Mouse (Mus musculus) midbrain, embryonic 12.5 days (tissue): ENCODE measurements around the gene 4930435E12Rik. TPM values are rescaled to one million over a fixed set of nuclear protein-coding genes. Genes with fewer than 3 reads are reported as not detected.

ENCODE experiments used
- ATAC-seq: fragments of 200-750 bp; cut with Nextera tagmentation; 2 replicates; pipeline ENCODE4 v1.8.0; 2017; ENCODE audit warnings: low read depth, moderate TSS enrichment, moderate library complexity; ENCODE audit not compliant: low FRiP score
- H3K27ac ChIP-seq: fragments of 300-500 bp; sonication (generic); replicated peaks from 2 replicates; pipeline ENCODE4 v1.5.1; 2016; ENCODE audit warnings: mild to moderate bottlenecking
- H3K27me3 ChIP-seq: fragments of 300-500 bp; sonication (generic); 2 replicates; pipeline ENCODE4 v1.6.1; 2016; ENCODE audit warnings: mild to moderate bottlenecking
- H3K36me3 ChIP-seq: fragments of 300-500 bp; sonication (generic); 2 replicates; pipeline ENCODE4 v1.6.1; 2016
- H3K4me1 ChIP-seq: fragments of 300-500 bp; sonication (generic); 2 replicates; pipeline ENCODE4 v1.6.1; 2016
- H3K4me2 ChIP-seq: fragments of 300-500 bp; sonication (generic); replicated peaks from 2 replicates; pipeline ENCODE4 v1.6.1; 2016; ENCODE audit warnings: mild to moderate bottlenecking, moderate library complexity
- H3K4me3 ChIP-seq: fragments of 300-500 bp; sonication (generic); 2 replicates; pipeline ENCODE4 v1.5.1; 2016; ENCODE audit warnings: mild to moderate bottlenecking
- H3K9ac ChIP-seq: fragments of 300-500 bp; sonication (generic); replicated peaks from 2 replicates; pipeline ENCODE4 v1.6.1; 2016; ENCODE audit warnings: mild to moderate bottlenecking, moderate library complexity
- H3K9me3 ChIP-seq: fragments of 300-500 bp; sonication (generic); 2 replicates; pipeline ENCODE4 v1.6.1; 2016; ENCODE audit warnings: mild to moderate bottlenecking
- WGBS: fragments of 180-500 bp; shearing (Covaris S2); methylation state at CpG from one replicate; pipeline ENCODE4 v1.1.7; 2016; 5-methylcytosine and 5-hydroxymethylcytosine counted together
- polyA plus RNA-seq: library from polyadenylated mRNA; unstranded; fragments of >200 nt; fragmentation: Nextera tagmentation; extraction: Ambion mirVana; gene quantifications from 2 replicates; pipeline ENCODE4 v1.2.1, GENCODE M21; 2016

The 4930435E12Rik gene
- polyA plus RNA-seq, 1 experiment from 2014 or later, result not detected

DNA sequence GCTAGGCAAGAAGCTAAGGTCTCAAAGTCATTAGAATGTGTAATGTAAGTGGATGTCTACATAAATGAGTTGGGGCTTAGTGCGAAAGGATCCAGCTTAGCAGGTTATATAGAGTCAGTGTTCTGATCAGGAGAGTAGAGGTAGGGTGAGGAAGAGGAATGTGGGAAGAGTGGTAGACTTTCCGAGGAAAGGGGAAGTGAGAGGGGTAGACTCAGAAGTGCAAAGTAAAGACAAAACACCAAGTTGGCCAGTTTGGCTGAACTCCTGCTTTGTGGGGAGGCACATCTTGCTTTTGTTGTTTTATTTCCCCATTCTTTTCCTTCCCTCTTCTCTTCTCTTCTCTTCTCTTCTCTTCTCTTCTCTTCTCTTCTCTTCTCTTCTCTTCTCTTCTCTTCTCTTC lies 39.5 kb downstream of the 4930435E12Rik start:
- H3K4me3 ChIP-seq, result no peak overlapping the region
- H3K36me3 ChIP-seq, result no peaks in the 10 kb centered on the region
- no peaks in the 10 kb centered on the region for H3K4me1 ChIP-seq
- no peak for ATAC-seq
- no peaks in the 10 kb centered on the region for H3K27me3 ChIP-seq
- H3K9me3 ChIP-seq, result no peaks in the 10 kb centered on the region
- 87% methylated on average over 2 of the region's 2 CpGs for WGBS
- no peak overlapping the region for H3K9ac ChIP-seq
- H3K4me2 ChIP-seq, result no peak overlapping the region
- H3K27ac ChIP-seq, result no peak overlapping the region

GRCm38 (mm10) chr16:38785301-38785700 lies 43.2 kb downstream of the 4930435E12Rik start:
- ATAC-seq, result no peak
- Histone ChIP-seq H3K4me1 (no peaks in the 10 kb centered on the region), H3K36me3 (no peaks in the 10 kb centered on the region), H3K4me3 (no peak overlapping the region), H3K27ac (no peak overlapping the region), H3K27me3 (no peaks in the 10 kb centered on the region), H3K9me3 (no peaks in the 10 kb centered on the region), H3K4me2 (no peak overlapping the region), H3K9ac (no peak overlapping the region)
- WGBS, result 84% methylated on average over 7 of the region's 7 CpGs

GRCm38 (mm10) chr16:38782524-38783067 lies 46.0 kb downstream of the 4930435E12Rik start:
- H3K4me1 ChIP-seq, result no peaks in the 10 kb centered on the region
- 69% methylated on average over 2 of the region's 2 CpGs for WGBS
- H3K9me3 ChIP-seq, result no peaks in the 10 kb centered on the region
- H3K4me3 ChIP-seq, result no peak overlapping the region
- no peaks in the 10 kb centered on the region for H3K27me3 ChIP-seq
- no peak for ATAC-seq
- no peaks in the 10 kb centered on the region for H3K36me3 ChIP-seq
- H3K4me2 ChIP-seq, result no peak overlapping the region
- no peak overlapping the region for H3K9ac ChIP-seq
- H3K27ac ChIP-seq, result no peak overlapping the region

GRCm38 (mm10) chr16:38781946-38782345 lies 46.6 kb downstream of the 4930435E12Rik start:
- no peaks in the 10 kb centered on the region for H3K27me3 ChIP-seq
- H3K9ac ChIP-seq, result no peak overlapping the region
- no peak overlapping the region for H3K4me3 ChIP-seq
- no peak overlapping the region for H3K4me2 ChIP-seq
- no peaks in the 10 kb centered on the region for H3K4me1 ChIP-seq
- H3K27ac ChIP-seq, result no peak overlapping the region
- no peak for ATAC-seq
- H3K36me3 ChIP-seq, result no peaks in the 10 kb centered on the region
- WGBS, result 69% methylated on average over 2 of the region's 2 CpGs
- no peaks in the 10 kb centered on the region for H3K9me3 ChIP-seq

DNA sequence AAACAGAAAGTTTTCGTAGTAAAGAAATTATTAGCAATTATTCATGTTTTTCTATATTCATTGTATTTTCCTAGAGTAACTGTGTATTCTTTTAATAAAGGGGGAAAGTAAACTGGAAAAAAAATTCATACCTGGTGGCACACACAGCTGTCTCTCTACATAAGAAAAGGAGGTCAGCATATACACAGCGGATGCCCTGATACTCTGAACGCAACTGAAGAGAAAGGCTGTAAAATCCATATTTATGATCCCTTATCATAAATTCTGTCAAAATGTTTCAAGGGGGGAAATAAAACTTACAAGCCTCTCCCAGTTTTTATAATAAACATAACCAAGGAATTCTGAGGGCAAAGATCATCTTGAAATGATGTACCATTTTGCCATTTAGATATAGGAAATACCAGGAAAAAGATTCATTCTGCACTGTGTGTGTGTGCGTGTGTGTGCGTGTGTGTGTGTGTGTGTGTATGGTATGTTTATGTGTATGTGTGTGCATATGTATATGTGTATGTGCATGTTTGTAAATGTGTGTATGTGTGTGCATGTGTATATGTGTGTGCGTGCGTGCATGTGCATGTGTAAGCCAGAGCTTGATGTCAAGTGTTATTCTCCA lies 47.5 kb downstream of the 4930435E12Rik start:
- ATAC-seq, result no peak
- no peaks in the 10 kb centered on the region for H3K4me1 ChIP-seq
- no peak overlapping the region for H3K9ac ChIP-seq
- H3K4me2 ChIP-seq, result no peak overlapping the region
- H3K9me3 ChIP-seq, result no peaks in the 10 kb centered on the region
- no peaks in the 10 kb centered on the region for H3K36me3 ChIP-seq
- 93% methylated on average over 7 of the region's 7 CpGs for WGBS
- H3K27ac ChIP-seq, result no peak overlapping the region
- no peak overlapping the region for H3K4me3 ChIP-seq
- no peaks in the 10 kb centered on the region for H3K27me3 ChIP-seq

DNA sequence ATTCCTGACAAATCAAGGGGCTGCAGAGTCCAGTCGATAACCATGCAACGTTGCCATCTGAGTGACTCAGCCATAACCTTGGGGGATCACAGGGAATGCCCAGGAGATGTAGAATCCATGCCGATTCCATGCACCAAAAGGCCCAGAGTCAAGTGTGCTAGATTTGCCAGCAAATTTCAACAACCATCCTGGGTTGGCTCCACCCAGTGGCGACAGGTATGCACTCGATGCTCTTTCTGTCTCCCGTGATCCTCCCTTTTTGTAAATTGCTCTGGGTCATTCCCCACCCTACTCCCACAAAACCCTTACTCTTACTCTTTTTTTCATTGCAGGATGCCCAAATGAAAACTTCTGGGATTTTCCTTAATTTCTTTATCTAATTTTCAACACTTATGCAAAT lies 52.2 kb downstream of the 4930435E12Rik start:
- Histone ChIP-seq H3K27ac (no peak overlapping the region), H3K36me3 (no peaks in the 10 kb centered on the region), H3K4me2 (no peak overlapping the region), H3K4me1 (peaks cover 4% of the 10 kb centered on the region; the same call in 1 of the 2 replicates), H3K9ac (no peak overlapping the region), H3K4me3 (no peak overlapping the region), H3K9me3 (no peaks in the 10 kb centered on the region), H3K27me3 (no peaks in the 10 kb centered on the region)
- ATAC-seq, result no peak
- WGBS, result 57% methylated on average over 6 of the region's 6 CpGs

DNA sequence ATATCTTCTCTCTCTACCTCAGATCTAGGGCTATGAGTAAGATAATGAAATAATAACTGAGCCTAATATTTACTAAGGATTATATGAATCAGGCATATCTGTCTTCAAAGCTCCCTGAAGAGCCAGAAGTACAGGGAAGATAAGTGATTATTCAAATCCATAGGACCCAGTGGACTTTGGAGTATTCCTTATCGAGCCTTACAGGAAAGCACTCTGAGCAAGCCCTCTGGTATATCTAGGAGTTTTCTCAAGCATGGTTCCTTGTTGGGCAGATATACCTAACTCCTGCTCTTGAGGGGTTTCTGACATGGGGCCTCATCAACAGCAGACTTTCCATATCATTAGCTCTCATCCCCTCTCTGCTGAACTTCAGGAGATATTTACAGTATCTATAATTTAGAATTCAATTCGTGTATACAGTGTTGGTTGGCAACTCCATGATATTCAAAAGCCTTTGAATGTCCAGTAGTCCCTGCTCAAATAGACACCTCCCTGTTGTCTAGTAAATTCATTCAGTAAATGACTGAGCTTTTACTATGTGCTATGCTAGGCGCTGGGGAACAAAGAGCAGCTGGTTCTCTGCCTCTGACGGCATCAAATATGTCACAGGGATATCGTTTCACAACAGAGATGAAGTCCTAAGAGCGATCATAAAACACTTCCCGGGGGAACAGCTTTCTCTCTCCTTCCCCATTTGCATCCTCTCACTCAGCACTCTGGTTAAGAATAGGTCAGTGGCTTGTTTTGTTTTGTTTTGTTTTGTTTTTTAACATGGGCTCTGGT lies 53.4 kb downstream of the 4930435E12Rik start:
- no peak overlapping the region for H3K27ac ChIP-seq
- ATAC-seq, result no peak
- H3K9ac ChIP-seq, result no peak overlapping the region
- H3K27me3 ChIP-seq, result no peaks in the 10 kb centered on the region
- H3K36me3 ChIP-seq, result no peaks in the 10 kb centered on the region
- H3K4me3 ChIP-seq, result no peak overlapping the region
- no peak overlapping the region for H3K4me2 ChIP-seq
- peaks cover 4% of the 10 kb centered on the region; the same call in 1 of the 2 replicates for H3K4me1 ChIP-seq
- H3K9me3 ChIP-seq, result no peaks in the 10 kb centered on the region
- 78% methylated on average over 7 of the region's 7 CpGs for WGBS

DNA sequence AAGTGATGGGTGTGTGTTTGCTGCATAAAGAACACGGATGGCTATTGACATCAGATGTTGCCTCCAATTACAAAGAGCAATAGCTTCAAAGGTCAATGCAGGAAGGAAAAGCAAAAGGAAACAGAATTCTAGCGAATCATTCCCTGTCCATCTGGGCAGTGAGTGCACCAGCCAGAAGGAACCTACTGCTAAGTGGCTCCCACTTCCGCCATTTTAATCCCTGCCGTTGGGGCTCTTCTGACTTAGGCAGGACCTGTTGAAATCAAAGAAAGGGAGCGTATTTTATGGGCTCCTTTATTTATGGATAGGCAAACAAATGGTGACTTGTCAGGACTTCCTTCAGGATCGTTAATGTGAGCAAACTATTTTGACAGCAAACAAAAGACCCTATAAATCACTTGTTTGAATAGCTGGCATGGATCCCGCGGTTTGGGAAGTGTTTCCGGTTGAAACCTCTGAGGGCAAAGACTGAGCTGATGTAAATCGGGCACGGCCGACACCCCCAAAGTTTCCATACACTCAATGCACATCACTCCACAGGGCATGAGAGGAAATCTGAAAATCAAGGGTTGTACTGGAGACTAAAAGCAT lies 55.5 kb downstream of the 4930435E12Rik start:
- no peak overlapping the region for H3K4me3 ChIP-seq
- no peaks in the 10 kb centered on the region for H3K27me3 ChIP-seq
- ATAC-seq, result no peak
- WGBS, result 82% methylated on average over 12 of the region's 12 CpGs
- H3K36me3 ChIP-seq, result peaks cover 8% of the 10 kb centered on the region; the same call in 1 of the 2 replicates
- no peaks in the 10 kb centered on the region for H3K9me3 ChIP-seq
- peaks cover 4% of the 10 kb centered on the region; the same call in 1 of the 2 replicates for H3K4me1 ChIP-seq
- H3K27ac ChIP-seq, result no peak overlapping the region
- no peak overlapping the region for H3K9ac ChIP-seq
- no peak overlapping the region for H3K4me2 ChIP-seq

DNA sequence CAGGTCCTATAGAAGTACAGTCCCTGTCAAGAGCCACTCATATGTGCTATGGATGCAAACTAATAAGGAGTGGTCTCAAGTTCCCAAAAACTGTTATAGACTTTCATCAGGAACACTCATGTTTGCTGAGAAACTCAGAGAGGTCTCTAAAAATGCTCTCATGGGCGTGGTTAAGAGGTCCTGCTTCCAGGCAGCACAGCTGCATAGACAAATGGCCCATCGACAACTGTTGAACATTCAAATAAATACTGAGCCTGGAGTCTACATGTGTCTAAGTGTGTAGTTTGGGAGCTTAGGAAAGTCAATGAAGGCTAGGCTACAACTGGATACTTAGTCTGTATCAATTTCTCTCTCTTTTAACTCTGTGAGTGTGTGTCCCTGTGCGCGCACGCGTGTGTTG lies 57.4 kb downstream of the 4930435E12Rik start:
- Histone ChIP-seq H3K36me3 (peaks cover 8% of the 10 kb centered on the region; the same call in 1 of the 2 replicates), H3K9ac (no peak overlapping the region), H3K4me3 (no peak overlapping the region), H3K4me2 (no peak overlapping the region), H3K27me3 (no peaks in the 10 kb centered on the region), H3K27ac (no peak overlapping the region), H3K9me3 (no peaks in the 10 kb centered on the region), H3K4me1 (peaks cover 4% of the 10 kb centered on the region; the same call in 1 of the 2 replicates)
- WGBS, result 95% methylated on average over 6 of the region's 6 CpGs
- ATAC-seq, result no peak

GRCm38 (mm10) chr16:38769529-38769928 lies 59.0 kb downstream of the 4930435E12Rik start:
- Histone ChIP-seq H3K9ac (no peak overlapping the region), H3K4me3 (no peak overlapping the region), H3K4me2 (no peak overlapping the region), H3K27me3 (no peaks in the 10 kb centered on the region), H3K4me1 (peaks cover 4% of the 10 kb centered on the region; the same call in 1 of the 2 replicates), H3K9me3 (no peaks in the 10 kb centered on the region), H3K36me3 (peaks cover 8% of the 10 kb centered on the region; the same call in 1 of the 2 replicates), H3K27ac (no peak overlapping the region)
- no peak for ATAC-seq
- WGBS, result 88% methylated on average over 9 of the region's 9 CpGs

DNA sequence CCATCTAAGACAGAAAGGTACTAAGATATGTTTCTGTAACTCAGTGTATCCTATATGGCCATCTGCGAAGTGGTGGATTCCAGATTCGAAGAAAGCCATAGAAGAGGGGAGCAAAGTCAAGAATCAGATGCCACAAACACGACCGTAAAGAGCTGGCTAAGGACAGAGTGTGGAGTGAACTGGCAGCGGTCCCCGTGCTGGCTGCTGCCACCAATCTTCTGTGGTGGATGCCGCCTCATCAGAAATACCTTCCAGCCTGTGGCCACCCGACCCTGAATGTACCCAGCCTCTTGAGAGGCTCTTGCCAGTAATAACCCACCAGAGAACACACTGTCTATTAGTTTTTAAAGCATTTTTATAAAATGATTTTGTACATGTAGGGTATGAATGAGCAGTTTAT lies 60.2 kb downstream of the 4930435E12Rik start:
- Histone ChIP-seq H3K27ac (no peak overlapping the region), H3K4me1 (peaks cover 4% of the 10 kb centered on the region; the same call in 1 of the 2 replicates), H3K9me3 (no peaks in the 10 kb centered on the region), H3K36me3 (peaks cover 8% of the 10 kb centered on the region; the same call in 1 of the 2 replicates), H3K4me3 (no peak overlapping the region), H3K9ac (no peak overlapping the region), H3K27me3 (no peaks in the 10 kb centered on the region), H3K4me2 (no peak overlapping the region)
- WGBS, result 94% methylated on average over 8 of the region's 8 CpGs
- no peak for ATAC-seq

DNA sequence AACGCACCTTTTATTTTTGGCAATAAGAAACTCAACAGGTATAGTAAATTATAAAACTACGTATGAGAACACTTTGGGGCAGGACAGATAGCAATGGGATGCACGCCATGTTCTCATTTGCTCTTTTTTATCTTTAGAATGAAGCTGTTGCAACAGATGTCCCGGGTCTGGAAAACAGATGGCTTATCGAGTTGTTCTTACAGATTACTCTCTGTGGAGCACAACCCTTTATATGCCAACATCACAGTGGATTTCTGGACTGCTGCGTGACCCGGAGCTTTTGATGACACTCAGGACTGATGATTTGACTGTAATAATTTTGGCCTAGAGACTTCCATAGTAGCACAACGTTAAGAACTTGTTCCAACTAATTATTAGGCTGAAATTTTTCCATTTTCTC lies 60.8 kb downstream of the 4930435E12Rik start:
- Histone ChIP-seq H3K4me1 (no peaks in the 10 kb centered on the region), H3K4me2 (no peak overlapping the region), H3K9ac (no peak overlapping the region), H3K9me3 (no peaks in the 10 kb centered on the region), H3K27me3 (no peaks in the 10 kb centered on the region), H3K27ac (no peak overlapping the region), H3K4me3 (no peak overlapping the region), H3K36me3 (peaks cover 8% of the 10 kb centered on the region; the same call in 1 of the 2 replicates)
- no peak for ATAC-seq
- WGBS, result 92% methylated on average over 8 of the region's 8 CpGs
